Mouse (Mus musculus): Measurements from ENCODE around the gene Fbxo44.
A peak's percentile ranks its signal among the peaks of the same experiment; 100 is the strongest.
"Not testable (repeated sequence)": the region's sequence is repeated elsewhere in the genome, so short reads cannot be mapped to it uniquely, and the experiment has no call there.

Fbxo44 gene

GRCm38 (mm10) chr4:148160436-148161390 lies at the start of gene Fbxo44, which contains the start of gene Fbxo2:
Gene Fbxo44, minus strand, starts transcription at chr4:148160482.
Gene Fbxo2, plus strand, starts transcription at chr4:148160621.
- peak; percentile 62 for DNase-seq

- DNase-seq = no peak
These were observed 44.6 kb upstream of the Fbxo44 start for GRCm38 (mm10) chr4:148204873-148205232.

- no peak for DNase-seq
These were observed 44.0 kb upstream of the Fbxo44 start for GRCm38 (mm10) chr4:148204061-148204872.

- no peak for DNase-seq
These were observed 43.3 kb upstream of the Fbxo44 start for GRCm38 (mm10) chr4:148203557-148203956.

- DNase-seq = no peak
These were observed 38.4 kb upstream of the Fbxo44 start for GRCm38 (mm10) chr4:148198721-148199120.

GRCm38 (mm10) chr4:148194400-148194799 lies 34.1 kb upstream of the Fbxo44 start:
- no peak for DNase-seq

- no peak for DNase-seq
These were observed 32.5 kb upstream of the Fbxo44 start for GRCm38 (mm10) chr4:148192707-148193245.

GRCm38 (mm10) chr4:148188767-148189166 lies 28.5 kb upstream of the Fbxo44 start:
- DNase-seq = not testable (repeated sequence)

- no peak for DNase-seq
These were observed 25.5 kb upstream of the Fbxo44 start for GRCm38 (mm10) chr4:148185819-148186218.

GRCm38 (mm10) chr4:148184564-148184963 lies 24.3 kb upstream of the Fbxo44 start:
- DNase-seq = no peak

- no peak for DNase-seq
These were observed 22.1 kb upstream of the Fbxo44 start for GRCm38 (mm10) chr4:148182363-148182762.

GRCm38 (mm10) chr4:148181483-148181882 lies 21.2 kb upstream of the Fbxo44 start:
- no peak for DNase-seq

GRCm38 (mm10) chr4:148177716-148178115 lies 17.4 kb upstream of the Fbxo44 start:
- DNase-seq = no peak

- DNase-seq = not testable (repeated sequence)
These were observed 16.3 kb upstream of the Fbxo44 start for GRCm38 (mm10) chr4:148176603-148177002.

GRCm38 (mm10) chr4:148174495-148174862 lies 14.2 kb upstream of the Fbxo44 start:
- DNase-seq = no peak

- peak; percentile 55 to 60 for DNase-seq
These were observed 13.7 kb upstream of the Fbxo44 start for GRCm38 (mm10) chr4:148173811-148174494.

GRCm38 (mm10) chr4:148171261-148171660 lies 11.0 kb upstream of the Fbxo44 start:
- DNase-seq = no peak

- DNase-seq = peak; percentile 59 to 71
These were observed 10.6 kb upstream of the Fbxo44 start for GRCm38 (mm10) chr4:148170842-148171241.

- no peak for DNase-seq
These were observed 9.3 kb upstream of the Fbxo44 start for GRCm38 (mm10) chr4:148169586-148169985.

- DNase-seq = peak; percentile 73 to 77
These were observed 8.0 kb upstream of the Fbxo44 start for GRCm38 (mm10) chr4:148168287-148168686.

- DNase-seq = peak; percentile 81
These were observed 6.7 kb upstream of the Fbxo44 start for GRCm38 (mm10) chr4:148166986-148167385.

- peak; percentile 45 to 57 for DNase-seq
These were observed 6.1 kb upstream of the Fbxo44 start for GRCm38 (mm10) chr4:148166431-148166830.

- peak in 1 of 2 experiments; percentile 6 for DNase-seq
These were observed 5.3 kb upstream of the Fbxo44 start for GRCm38 (mm10) chr4:148165551-148165950.

Measured in cerebellum, postnatal 36 days (tissue).